Mouse (Mus musculus) frontal cortex, postnatal 36 days (tissue): ENCODE results near the gene Selenom.

ENCODE experiments used
- DNase-seq, 2 experiments: peaks; one replicate each; pipeline ENCODE4 v3.0.0; 2022; ENCODE audit warnings: low spot score in 2 of 2

The Selenom gene

DNA sequence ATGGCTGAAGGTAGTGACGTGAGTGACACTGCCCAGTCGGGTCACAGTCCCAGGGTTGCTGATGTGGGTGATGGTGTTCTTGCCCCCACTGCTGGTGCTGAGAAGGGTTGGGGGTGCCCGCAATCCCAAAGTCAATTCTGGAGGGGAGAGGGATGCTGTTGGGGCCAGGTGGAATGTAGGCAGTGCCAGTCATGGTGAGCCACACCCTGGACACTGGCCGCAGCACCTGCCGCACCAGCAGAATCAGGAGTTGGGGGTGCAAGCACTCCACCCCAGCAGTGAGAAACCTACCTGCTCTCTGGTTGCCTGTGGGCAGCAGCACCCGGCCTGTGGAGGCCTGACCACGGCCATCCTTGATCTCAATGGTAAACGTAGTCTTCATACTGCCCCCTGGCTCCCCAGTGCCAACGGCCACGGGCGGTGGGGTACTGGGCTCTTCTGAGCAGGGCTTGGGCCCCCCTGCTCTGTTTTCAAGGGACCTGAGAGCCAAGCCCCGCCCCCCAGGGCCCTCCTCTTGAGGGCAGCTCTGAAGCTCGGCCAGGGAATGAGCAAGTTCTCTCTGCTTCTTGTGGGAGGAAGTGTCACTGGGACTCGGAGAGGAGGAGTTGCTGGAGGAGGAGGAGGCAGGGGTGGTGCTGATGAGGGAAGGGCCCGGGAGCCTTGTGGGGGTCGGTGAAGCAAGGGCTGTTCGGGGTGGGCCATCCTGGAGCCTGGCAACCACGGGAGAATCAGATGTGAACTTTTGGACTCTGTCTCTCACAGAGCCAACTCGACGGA is 15.2 kb downstream of the Selenom start:
- DNase-seq: no peak

DNA sequence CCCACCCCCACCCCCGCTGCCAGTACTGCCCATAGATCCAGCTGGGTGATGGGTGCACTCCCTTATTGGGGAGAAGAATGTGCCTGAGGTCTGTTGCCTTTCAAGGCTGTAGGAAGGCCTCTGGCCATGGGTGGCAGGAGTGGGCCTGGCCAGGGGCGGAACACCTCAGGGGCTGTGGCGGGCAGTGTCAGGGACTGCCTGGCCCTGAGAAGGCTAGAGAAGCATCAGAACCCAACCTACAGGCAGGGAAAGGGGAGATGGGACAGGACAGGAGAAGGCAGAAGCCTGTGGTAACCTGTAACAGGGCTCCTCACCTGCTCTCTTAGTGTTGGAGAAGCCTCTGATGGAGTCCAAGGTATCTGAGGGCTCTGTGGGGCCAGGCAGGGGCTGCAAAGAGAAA is 16.2 kb downstream of the Selenom start:
- DNase-seq: no peak

DNA sequence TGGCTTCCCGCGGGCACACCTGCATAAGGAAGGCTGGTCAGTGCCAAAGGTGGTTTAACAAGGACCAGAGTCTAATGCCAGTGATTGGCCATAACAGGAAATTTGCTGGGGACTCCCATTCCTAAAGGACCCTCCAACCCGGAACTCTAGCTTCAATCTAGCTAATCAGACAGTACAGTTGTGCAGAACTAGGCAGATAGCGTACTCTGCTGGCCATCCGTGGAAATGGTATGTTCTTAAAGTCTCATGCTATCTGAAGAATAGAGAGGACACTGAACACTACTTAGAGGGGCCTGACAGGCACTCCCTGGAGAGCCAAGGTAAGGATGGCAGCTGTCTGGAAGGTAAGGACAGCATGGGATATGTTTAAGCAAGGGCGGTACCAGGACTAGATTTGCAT is 17.1 kb downstream of the Selenom start:
- peak in 1 of 2 experiments; percentile 43 for DNase-seq

DNA sequence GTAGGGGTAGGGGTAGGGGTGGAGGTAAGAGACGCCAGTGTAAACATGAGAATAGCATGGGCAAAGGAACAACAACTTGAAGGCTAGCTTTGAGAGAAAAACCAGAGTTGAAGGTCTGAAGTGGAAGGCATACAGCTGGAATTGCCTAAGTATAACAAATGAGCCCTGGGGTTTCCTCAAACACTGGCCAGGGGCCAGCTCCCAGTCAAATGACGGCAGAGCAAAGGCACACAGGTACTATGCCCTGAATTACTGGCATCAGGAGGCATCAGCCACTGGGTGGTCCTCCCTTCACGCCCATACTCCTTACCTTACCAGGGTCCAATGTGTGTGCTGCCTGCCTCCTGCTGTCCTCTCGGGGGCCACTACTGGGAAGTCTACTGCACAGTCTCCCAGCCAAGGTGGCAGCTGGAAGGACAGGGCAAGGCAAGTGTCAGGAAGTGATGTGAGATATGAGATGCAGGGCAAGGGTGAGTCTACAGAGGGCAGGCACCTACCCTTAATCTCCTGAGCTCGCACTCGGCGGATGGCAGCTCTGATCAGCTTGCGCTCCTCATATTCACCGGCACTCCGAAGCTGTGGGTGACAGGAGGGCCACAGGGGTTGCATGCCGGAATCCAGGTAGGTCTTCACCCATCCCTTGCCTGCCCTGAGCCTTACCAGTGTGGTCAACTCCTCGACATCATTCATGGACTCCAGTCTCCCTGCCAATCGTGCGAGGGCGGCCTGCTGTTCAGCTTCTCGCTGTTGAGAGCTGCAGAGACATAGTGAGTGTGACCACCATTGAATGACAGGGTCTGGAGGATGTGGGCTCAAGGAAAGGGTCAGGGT is 17.8 kb downstream of the Selenom start:
- no peak for DNase-seq

DNA sequence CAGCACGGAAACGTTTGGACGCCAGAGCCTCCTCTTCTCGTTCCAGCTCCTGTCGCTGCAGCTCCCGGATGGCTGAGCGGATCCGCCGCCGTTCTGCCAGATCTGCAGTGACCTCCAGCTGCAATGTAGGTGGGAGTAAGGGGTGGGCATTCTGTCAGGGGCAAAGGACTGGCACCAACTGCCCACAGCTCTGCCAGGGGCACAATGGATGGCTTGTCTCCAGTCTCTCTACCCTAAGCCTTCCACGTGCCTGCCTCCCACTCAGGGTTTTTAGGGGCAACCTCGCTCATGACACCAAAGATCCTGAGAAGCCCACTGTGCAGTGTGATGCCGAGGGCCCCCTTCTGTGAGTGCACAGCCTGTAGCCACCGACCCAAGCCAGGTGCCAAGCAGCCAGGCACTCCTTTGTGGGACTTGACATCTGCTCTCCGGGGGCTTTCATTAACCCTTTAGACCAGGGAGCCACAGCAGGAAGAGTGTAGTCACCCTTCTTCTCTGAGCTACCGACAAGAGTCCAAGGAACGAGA is 19.0 kb downstream of the Selenom start:
- no peak for DNase-seq

DNA sequence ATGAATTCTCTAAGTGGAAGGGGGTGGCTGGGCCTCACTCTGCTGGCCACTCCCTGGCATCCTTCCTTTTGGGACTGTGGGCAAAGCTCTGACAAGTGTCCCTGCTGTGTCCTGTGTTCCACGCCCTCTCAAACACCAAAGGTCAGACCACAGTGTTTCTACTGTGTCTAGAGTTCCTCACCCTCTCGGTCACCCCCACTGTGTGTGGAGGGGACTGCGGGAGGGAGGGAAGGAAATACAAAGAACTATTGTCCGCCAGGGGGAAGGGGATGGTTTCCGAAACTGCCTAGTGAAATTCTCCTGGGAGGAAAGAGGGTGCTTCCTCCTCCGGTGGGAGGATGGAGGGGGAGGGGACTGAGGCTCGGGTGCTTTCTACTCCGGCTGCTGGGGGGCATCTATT is 20.5 kb downstream of the Selenom start:
- no peak for DNase-seq

DNA sequence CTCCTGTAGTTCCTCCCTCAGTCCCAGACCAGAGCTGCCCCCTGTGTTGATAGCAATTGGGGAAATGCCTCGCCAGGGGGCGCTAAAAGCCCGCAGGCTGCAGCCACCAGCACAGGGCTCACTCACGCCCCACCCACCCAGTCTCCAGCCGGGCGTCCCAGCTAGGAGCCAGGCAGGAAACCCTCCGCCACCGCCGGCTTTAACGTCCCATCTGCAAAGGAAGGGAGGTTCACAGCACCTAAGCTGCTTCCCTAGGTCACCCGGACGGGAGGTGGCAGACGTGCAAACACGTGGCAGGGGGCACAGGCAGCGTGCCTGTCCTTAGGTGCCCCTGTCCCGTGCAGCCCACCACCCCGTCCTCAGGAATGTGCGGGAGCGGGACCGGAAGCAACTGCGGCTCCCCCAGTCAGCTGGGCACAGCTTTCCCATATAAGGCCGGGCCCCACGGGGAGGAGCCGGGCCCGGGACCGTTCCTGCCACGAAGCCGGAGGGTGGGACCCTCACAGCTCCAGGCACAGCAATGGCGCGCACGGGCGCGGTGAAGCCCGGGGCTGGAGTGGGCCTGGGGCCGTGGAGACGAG is 21.0 kb downstream of the Selenom start:
- peak; percentile 91 to 92 for DNase-seq

DNA sequence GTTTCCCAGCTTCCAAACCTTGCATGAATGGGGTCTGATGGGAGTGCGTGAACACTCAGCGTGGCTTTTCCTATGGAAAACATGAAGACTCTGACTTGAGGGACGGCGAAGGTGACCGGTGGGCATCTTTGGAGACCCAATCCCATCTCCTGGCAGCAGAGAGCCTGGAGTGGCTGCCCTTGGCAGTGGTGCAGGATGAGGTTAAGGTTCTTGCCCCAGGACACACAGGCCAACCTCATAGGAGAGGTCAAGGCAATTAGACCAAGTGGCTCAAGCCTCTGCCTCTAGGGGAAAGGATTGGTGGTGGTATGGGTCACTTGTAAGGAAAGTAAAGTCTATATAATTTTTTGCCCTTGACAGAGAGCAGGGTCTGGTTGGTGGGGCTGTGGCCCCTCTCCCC is 21.6 kb downstream of the Selenom start:
- no peak for DNase-seq

DNA sequence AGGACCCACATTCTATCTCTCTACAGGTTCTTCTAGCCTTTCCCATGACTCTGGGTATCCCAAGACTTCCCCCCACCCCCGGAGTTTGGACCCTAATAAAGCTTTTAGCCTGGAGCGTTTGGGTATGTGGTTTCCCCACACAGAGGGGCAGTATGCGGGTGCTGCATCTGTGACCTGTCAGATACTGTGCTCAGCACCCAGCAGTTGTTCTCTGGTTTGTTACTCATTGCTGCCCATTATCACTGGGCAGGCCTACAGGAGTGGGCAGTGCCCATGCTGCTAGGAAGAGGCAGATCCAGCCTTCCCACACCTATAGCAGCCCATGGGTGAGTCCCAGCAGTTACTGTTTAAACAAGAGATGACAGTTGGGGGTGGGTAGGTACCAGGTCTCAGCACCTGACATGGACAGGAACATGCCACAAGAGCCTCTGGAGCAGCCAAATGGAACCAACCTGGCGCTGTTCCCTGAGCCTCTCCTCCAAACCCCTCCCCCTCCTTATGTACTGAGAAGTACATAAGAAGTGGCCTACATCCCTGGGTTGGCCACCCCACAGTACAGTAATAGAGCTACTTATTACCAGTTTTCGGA is 22.4 kb downstream of the Selenom start:
- DNase-seq: no peak

DNA sequence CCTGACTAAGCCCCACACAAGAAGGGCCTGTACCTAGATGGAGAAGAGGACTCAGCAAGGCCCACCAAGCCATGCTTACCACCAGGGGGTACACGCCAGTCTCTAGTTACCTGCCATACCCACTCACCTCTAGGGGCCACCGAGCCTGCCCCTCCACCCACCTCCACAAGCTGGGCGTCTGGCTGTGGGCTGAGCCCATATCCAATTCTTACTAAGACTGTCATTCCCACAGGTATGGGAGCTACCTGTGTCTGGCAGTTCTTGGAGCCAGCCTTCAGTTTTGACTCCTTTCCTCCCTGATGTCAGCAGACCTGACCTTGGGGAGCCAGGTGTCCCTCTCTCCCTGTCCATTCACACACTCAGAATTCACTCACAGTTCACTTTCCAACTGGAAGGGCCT is 23.2 kb downstream of the Selenom start:
- DNase-seq: no peak

DNA sequence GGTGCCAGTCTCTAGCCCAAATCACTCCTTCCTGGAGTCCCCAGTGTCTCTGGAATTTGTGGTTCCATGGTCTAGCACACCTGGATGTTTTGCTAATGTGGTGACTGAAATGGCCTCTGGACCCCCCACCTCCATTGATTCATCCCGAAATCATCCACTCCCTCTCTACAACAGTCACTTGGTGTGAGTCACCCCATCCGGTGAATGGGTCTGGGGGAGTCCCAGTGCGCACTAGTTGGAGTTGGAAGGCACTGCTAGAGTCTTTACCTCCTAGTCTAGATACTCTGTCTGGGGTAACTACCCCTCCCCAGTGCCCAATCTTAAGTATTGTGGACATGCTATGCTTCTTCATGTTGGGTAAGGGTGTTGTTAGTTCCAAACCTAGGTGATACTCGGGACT is 23.9 kb downstream of the Selenom start:
- no peak for DNase-seq

DNA sequence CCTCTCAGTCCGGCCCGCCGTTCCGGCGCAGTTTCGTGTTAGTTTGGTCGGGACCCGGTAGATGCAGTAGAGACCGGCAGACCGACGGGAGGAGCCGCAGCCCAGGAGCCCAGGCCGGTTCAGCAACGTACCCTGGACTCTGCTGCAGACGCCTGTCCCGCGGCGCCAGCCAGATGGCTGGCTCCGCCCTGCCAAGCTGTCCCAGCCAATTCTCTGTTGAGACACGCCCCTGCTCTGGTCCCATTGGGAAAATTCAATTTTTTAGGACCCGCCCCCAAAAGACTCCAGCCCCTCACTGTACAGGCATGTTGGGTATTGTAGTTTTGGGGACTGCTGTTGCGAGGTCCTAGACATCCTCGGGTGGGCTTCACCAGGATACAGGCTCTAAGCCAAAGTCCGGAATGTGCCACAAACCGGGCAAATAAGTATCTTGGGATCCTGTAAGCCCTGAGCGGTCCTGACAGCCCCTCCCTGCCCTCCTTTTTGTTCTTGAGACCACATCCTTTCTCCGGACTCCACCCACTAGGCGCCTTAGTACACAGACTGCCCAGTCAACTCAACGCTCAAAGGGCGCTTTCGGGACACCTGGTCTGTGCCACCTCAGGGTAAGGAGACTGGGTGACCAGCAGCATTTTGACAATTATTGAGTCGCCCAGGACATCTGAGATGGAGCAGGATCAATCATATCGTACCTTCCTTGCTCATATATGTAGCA is 24.8 kb downstream of the Selenom start:
- peak; percentile 85 to 91 for DNase-seq

DNA sequence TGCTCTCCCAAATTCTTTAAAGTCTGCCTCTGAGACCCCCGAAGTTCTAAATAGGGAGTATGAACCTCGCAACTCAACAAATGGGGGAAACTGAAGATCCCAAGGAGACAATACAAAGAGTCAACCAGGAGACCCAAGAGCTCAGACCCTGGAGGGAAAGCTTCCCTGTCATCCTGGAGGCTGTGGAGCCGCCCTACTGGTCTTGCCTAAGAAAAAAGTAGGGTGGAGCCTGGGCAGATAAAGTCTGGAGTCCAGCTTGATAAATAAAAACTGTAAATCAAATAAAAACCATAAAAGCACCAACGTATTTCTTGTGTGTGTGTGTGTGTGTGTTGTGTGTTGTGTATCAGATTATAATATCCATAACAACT is 25.3 kb downstream of the Selenom start:
- no peak for DNase-seq

DNA sequence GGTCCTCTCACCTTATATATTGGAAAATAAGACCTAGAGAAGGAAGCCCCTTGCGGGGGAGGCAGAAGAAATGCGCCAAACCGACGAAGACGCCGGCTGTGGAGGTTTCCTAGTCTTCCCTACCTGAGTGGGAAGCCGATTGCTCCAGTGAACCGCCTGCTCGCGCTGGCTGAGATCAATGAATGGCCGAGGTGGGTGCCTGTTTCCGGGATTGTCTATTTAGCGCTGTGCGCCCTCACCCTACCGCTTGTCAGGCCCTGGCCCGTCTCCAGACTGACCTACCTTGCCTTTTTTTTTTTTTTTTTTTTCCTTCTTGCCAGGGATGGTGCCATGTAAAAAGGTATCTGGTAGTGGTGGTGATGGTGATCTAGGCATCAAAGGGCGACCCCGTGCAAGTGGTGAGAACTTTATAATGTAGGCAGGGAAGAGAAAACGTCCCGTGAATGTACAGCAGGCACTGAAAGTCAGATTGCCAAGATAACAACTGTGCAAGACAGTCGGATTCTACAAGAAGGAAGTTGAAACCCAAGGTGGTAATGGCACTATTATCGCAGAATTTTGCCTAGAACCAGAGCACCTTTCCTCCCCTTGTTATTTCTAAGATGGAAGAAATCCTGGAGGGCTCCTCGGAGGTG is 26.1 kb downstream of the Selenom start, which contains the start of gene Smtn:
Smtn (minus strand) TSS at position 162 of the 635 bp plus-strand sequence.
- DNase-seq: no peak

DNA sequence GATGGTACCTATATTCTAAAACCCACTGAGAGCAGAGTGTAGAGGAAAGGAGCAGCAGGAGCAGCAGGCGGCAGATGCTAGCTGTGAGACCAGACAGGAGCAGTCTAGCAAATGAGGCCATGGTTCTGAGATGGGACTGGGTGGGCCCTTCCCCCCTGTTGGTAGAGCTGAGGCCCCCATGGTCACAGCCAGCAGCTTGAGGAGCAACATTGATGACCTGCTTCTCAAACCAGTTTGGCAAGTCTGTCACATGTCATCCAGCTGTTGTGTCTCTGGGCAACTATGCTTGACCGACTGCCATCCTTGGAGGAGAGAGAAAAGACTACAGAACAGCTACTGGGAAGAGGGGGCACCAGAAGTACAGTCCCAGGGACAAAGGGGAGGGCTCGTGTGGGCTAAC is 27.4 kb downstream of the Selenom start:
- DNase-seq: no peak

DNA sequence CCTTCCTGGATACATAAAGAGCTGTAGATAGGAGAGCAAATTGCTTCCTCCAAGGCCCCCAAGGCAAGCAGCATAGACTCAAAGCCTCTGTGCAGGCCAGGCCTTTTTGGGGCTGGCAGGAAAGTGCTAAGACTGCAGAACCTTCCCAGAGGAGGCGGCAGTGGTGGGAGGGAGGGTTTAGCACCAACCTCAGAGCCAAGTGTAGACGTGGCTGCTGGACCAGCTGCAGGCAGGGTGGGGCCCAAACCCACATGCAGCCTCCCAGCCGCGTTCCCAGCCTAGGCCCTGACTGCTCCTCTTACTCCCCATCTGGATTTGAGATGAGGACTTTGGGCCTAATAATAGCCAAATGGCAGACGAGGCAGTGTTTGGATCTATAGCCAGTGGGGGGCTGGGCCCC is 28.5 kb downstream of the Selenom start:
- DNase-seq: peak; percentile 33 to 40

DNA sequence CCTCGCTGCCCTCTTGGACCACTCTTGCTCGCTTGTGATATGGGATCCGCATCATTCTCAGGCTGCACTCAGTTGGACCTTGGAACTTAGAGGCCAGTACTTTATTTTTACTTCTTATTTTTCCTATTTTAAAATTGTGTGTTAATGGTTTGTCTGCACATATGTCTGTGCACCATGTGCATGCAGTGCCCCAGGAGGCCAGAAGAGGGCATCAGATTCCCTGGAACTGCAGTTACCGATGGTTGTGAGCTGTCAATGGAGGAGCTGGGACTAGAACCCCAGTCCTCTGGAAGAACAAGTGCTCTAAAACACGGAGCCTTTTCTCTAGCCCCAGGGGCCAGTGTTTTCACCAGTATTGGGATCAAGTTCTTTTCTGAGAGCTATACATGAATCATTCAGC is 29.9 kb downstream of the Selenom start:
- no peak for DNase-seq

DNA sequence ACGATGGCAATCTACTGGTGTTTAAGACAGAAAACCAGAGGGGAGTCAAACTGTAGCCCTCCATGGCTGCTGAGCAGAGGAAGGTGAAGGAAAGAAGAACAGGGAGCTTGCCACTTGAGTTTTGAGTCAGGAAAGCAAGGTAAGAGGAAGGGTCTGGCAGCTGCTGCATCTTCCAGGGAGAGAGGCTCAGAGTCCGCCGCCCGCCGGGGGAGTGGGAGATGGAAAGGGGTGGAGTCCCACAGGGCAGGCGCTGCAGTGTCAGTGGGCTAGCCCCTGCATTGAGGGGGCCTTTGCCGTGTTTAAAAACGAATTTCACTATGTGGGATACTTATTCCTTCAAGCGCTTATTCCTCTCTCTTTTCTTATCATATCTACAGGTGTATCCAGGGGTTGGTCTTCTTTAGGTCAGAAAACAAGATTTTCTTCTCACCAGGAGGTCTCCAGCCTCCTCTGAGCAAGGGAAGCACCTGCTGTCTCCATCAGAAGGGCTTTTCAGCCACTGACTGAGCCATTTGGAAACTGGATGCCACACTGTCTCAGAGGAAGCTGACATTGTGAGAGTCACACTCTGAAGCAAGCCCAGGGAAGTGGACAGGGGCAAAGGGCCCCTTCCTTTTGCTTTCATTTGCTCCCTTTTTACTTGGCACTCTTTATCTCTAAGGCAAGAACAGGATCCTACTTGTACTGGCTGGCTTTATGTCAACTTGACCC is 31.2 kb downstream of the Selenom start:
- no peak for DNase-seq

DNA sequence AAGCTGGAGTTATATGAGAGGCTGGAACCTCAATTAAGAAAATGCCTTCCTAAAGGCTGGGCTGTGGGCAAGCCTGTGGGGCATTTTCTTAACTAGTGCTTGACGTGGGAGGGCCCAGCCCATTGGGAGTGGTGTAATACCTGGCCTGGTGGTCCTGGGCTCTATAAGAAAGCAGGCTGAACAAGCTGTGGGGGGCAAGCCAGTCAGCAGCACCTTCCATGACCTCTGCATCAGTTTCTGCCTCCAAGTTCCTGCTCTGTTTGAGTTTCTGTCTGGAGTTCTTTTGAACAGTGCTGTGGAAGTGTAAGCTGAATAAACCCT is 31.7 kb downstream of the Selenom start:
- DNase-seq: no peak

DNA sequence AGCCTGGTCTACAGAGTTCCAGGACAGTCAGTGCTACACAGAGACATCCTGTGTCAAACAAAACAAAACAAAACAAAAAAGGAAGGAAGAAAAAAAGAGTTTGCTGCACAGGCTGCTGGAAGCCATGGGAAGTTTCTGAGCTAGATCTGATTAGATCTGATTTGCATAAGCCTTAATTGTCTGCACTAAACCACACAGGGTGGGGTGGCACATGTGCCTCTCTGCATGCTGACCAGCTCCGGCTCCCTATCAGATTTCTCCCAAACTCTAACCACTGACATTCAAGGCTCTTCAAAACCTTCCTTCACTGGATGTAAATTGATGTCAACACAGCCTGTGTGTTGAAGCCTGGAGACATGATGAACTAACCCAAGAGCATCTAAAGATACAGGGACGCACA is 32.6 kb downstream of the Selenom start:
- no peak for DNase-seq

DNA sequence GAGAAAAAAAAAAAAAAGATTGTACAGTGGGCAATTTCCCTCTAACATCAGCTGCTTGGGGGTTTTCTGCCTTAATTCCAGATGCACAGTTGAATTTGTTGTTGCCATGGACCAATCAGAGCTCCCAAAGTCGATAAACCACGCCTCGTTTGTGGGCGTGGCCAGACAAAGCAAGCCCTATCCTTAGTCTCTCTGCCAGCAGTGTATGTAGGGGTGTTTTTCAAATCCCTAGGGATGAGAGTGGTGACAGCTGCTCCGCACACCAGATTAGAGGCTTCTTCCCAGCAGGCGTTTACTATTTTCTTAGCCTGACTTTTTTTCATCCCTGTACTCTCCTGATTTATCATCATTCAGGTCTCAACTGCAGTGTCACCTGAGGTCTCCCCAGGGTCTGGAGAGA is 33.5 kb downstream of the Selenom start:
- DNase-seq: no peak
